Mouse (Mus musculus) telencephalon, adult 2 months (tissue): ENCODE measurements at regions not wholly inside any gene's neighbourhood (a gene's known extent, or its start where the extent isn't known, plus 50 kb on each side); places are given as distances from the start of the nearest gene placed in this dataset.
A peak's percentile ranks its signal among the peaks of the same experiment; 100 is the strongest.

ENCODE experiments used
- DNase-seq: peaks from one replicate; pipeline ENCODE4 v3.0.0-alpha.2; 2011; ENCODE audit warnings: low read depth, low spot score

DNA sequence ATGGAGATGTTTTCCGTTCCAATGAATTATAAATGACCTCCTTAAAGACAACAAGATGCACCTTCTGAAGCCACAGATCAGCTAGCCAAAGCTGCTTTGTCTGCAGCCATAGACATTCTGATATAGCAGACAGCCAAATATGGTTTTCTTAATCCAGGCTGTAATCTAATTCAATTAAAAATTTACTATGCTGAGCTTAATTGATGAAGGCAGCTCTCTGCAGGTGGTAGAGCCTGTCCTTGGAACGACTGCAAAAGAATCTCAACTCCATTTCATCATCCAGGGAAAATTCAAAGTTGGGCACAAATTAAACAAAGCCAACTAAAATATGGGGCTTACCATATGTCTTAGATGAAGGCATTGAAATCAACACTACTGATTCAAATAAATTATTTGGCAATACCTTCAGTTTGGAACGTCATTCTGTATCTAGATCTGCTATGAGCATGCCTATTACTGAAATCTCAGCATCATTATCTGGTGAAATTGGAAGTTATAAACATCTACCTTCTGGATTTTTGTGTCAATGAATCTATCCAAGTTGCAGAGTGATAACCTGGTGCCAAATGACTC lies 615.4 kb upstream of the Ins1 start:
- DNase-seq, result no peak

DNA sequence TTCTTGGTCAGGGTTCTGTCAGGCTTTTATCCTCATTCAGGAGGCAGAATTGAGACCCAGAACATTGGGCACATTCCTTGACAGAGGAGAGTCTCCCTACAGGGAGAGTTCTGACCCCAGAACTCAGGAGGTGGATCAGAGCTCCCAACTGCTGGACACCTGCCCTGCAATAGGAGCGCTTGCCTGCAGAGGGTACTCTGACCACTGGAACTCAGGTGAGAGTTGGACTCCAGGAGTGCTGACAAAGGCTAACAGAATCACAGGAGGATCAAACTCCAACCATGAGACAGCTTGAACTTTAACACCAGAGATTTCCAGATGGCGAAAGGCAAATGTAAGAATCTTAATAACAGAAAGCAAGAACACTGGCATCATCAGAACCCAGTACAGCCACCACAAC lies 603.9 kb upstream of the Ins1 start:
- no peak for DNase-seq

- DNase-seq, result no peak
These were observed 597.5 kb upstream of the Ins1 start for GRCm38 (mm10) chr19:51666626-51667025.

DNA sequence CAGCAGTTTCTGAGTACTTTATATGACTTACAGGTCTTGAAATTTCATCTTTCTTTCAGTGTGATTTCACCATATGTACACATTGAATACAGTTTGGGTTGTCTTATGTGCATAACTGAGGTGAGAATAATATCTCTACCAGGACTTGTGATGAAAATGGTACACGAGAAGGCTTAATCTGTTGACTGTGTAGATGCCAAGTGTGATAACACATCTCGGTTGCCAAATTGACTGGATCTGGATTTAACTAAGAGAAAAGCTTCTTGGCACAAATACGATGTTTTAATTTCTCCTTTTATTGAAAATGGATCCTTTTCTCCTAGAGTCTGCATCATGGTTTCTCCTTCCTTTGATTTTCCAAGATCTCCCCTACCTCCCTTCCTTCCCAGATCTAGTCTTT lies 588.4 kb upstream of the Ins1 start:
- DNase-seq, result peak; percentile 12
